Mouse (Mus musculus): Measurements from ENCODE around the gene Ptprr. TPM values are rescaled to one million over a fixed set of nuclear protein-coding genes. Genes with fewer than 3 reads are reported as not detected.

The Ptprr gene
- polyA plus RNA-seq, 1 experiment from 2014 or later = 15.0 TPM

Other genes with a start within 250 kb of the Ptprr start
- gene Tspan8, start 201.4 kb upstream of the Ptprr start, polyA plus RNA-seq (2015; fragmentation: Nextera tagmentation; extraction: Ambion mirVana) = 0.91 and 1.0 TPM in 2 replicates
- not detected in 2 replicates for gene 4933416C03Rik, start 95.7 kb downstream of the Ptprr start, polyA plus RNA-seq (2015; fragmentation: Nextera tagmentation; extraction: Ambion mirVana)